Mouse (Mus musculus) liver, adult 2 months (tissue): ENCODE data around the gene Olfr1447.

Source experiments
- CTCF ChIP-seq: fragments of 200-500 bp; IDR thresholded peaks from 2 replicates; pipeline ENCODE4 v1.5.1; 2011; ENCODE audit warnings: low read depth, low read length, control low read depth
- POLR2A ChIP-seq: fragments of 200-500 bp; IDR thresholded peaks from 2 replicates; pipeline ENCODE4 v1.6.1; 2011; ENCODE audit warnings: low read length, control low read depth; ENCODE audit not compliant: insufficient read depth; ENCODE audit errors: extremely low read depth

- TF ChIP-seq POLR2A (no peak), CTCF (no peak)
These were observed 46.6 kb downstream of the Olfr1447 start, which contains the start of gene Olfr1444 for GRCm38 (mm10) chr19:12856983-12857382.
